Mouse (Mus musculus) lung, adult 2 months (tissue): ENCODE results near the gene Gba2. TPM values are rescaled to one million over a fixed set of nuclear protein-coding genes. Genes with fewer than 3 reads are reported as not detected.
"Not testable (repeated sequence)": the region's sequence is repeated elsewhere in the genome, so short reads cannot be mapped to it uniquely, and the experiment has no call there.

Experiments used
- DNase-seq: peaks from one replicate; pipeline ENCODE4 v3.0.0; 2022
- H3K4me1 ChIP-seq: fragments of 200-500 bp; 2 replicates; pipeline ENCODE4 v1.6.1; 2011; ENCODE audit warnings: low read length; ENCODE audit not compliant: control insufficient read depth, insufficient read depth
- H3K4me3 ChIP-seq: fragments of 200-500 bp; replicated peaks from 2 replicates; pipeline ENCODE3; 2011; ENCODE audit warnings: low read depth, mild to moderate bottlenecking, control low read depth, low read length; ENCODE audit errors: extremely low read depth
- CTCF ChIP-seq: fragments of 200-500 bp; IDR thresholded peaks from 2 replicates; pipeline ENCODE4 v1.5.1; 2011; ENCODE audit warnings: mild to moderate bottlenecking, low read length, control low read depth; ENCODE audit not compliant: insufficient read depth
- POLR2A ChIP-seq: fragments of 200-500 bp; IDR thresholded peaks from 2 replicates; pipeline ENCODE4 v1.6.1; 2011; ENCODE audit warnings: low read depth, mild to moderate bottlenecking, control low read depth, low read length, borderline replicate concordance; ENCODE audit errors: extremely low read depth
- whole genome bisulfite sequencing: fragments of 180-500 bp; shearing (Covaris S2); methylation state at CpG from one replicate; pipeline ENCODE4 v1.1.7; 2018; 5-methylcytosine and 5-hydroxymethylcytosine counted together
- polyA plus RNA-seq: library from polyadenylated mRNA; depleted of rRNA; stranded (reverse); fragments of >200 nt; gene quantifications from 2 replicates; pipeline ENCODE4 v1.2.3, GENCODE M21; 2012

The Gba2 gene
- polyA plus RNA-seq, 1 experiment, result 26.0 TPM

DNA sequence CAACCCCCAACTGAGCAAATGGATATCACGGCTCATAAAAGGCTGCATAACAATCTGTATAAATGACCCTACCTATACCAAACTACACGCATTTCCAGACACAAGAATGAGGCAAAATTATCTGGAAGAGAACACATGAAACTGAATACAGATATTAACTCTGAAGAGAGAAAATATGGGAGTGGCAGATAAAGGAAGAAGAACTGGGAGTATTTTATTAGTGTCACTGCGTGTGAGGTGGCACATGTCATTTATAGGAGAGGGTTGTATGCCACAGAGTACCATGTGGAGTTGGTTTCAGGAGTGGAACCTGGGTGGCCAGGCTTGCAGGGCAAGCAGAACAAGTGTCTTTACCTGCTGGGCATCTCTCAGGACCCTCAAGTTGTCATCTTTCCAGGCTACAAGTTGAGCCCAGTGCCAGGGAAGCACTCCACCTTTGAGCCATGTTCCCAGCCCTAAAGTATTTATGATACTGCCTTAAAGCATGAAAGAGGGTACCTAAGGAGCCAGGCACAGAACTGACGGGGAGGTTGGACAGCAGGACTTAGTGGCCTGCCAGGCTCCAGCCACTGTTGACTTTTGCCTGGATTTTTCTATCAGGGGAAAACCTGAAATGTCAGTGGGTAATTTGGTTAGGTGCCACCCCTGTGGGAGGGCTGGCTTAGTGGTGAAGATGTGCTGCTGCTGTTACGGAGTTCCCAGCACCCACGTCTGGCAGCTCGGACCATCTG, 20.1 kb upstream of the Gba2 start:
- no peak for DNase-seq
- WGBS, result 72% methylated on average over 7 of the region's 7 CpGs

DNA sequence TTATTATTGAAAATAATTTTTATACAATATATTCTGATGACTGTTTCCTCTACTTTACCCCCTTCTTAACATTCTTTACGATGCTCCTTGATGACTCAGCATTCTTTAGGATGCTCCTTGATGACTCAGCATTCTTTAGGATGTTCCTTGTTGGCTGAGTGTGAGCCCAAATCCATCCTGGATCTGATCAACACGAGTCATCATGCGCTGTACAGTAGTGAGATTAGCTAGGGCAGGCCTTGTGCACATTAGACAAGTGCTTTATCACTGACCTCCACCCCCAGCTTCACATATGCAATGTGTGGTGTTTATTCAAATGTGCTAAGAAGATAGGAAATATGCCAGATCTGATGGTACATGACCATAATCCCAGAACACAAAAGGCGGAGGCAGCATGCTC, 19.5 kb upstream of the Gba2 start:
- TF ChIP-seq CTCF, result no peak
- no peak for TF ChIP-seq POLR2A
- no peak for DNase-seq
- 72% methylated on average over 4 of the region's 4 CpGs for WGBS
- Histone ChIP-seq H3K4me1 (no peaks in the 10 kb centered on the region), H3K4me3 (no peak overlapping the region)

More for the DNA sequence above, 20.1 kb upstream of the Gba2 start:
- Histone ChIP-seq H3K4me3 (no peak overlapping the region), H3K4me1 (no peaks in the 10 kb centered on the region)
- TF ChIP-seq CTCF (no peak), POLR2A (no peak)

DNA sequence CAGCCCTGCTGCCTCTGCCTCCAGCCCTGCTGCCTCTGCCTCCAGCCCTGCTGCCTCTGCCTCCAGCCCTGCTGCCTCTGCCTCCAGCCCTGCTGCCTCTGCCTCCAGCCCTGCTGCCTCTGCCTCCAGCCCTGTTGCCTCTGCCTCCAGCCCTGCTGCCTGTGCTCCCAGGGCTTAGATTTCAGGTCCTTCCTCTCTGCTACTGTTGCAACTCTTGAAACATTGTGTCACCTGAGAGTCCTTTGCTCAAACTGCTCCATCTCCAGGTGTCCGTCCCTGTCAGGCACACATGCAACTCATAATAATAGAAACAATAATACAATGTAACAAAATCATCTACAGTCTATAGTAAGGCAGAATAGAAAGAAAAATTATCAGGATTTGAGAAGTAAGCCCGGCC, 17.9 kb upstream of the Gba2 start:
- H3K4me3 ChIP-seq, H3K4me1 ChIP-seq, DNase-seq: not testable (repeated sequence)
- 80% methylated on average over 2 of the region's 2 CpGs for WGBS

DNA sequence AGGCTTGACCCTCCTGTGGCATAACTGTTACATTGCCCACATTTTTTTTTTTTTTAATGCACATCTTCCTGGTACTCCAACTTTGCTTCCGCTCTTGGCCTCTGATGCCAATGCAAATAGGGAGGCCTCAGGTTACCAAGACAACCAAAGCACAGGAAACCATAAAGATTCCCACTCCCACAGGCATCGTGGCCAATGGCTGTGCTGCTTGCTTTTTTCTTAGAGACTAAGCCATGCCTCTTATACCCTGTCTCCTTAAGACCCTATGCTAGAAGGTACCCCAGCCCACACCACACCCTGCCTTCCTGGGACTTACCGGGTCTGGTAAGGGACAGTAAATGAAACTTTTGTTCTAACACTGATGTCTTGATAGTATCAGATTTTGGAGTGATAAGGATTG, 14.8 kb upstream of the Gba2 start:
- Histone ChIP-seq H3K4me3 (no peak overlapping the region), H3K4me1 (no peaks in the 10 kb centered on the region)
- no peak for TF ChIP-seq POLR2A
- TF ChIP-seq CTCF, result no peak
- WGBS, result 51% methylated on average over 3 of the region's 3 CpGs
- DNase-seq, result no peak

DNA sequence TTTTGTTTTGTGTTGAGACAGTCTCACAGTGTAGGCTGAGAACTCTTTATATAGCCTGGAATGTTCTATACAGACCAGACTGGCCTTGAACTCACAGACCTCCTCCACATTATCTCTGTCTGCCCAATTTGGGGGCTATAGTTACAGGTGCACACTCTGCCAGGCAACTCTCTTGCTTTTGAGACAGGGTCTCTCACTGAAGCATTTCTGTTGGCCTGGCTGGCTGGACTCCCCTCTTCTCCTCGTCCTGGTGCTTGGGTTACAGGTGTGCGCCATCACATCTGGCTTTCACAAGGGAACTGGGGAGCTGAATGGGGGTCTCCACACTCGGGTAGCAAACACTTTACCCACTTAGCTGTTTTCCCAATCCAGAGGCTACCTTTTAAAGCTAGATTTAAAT, 13.3 kb upstream of the Gba2 start:
- Histone ChIP-seq H3K4me1 (peaks cover 5% of the 10 kb centered on the region; the same call in 1 of the 2 replicates), H3K4me3 (no peak overlapping the region)
- DNase-seq, result no peak
- TF ChIP-seq CTCF (no peak), POLR2A (no peak)
- 74% methylated on average over 3 of the region's 3 CpGs for WGBS

DNA sequence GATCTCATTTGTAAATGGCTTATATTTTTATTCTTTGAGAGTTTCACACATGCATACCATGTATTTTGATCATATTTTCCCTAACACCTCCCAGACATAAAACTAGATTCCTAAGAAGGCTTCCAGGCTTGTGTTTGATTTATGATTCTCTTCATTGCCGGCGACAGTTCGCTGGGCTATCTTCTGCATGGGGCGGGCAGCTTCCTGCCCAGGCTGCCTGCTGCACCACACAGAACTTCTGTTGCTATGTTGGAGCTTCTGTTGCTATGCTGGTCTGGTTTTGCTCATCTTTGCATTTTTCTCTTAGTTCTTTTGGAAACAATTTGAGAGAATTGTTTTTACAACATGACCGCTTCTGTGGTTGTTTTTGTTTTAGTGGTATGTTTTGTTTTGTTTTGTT, 12.9 kb upstream of the Gba2 start:
- 27% methylated on average over 5 of the region's 5 CpGs for WGBS
- DNase-seq, result no peak
- TF ChIP-seq POLR2A (no peak), CTCF (no peak)

DNA sequence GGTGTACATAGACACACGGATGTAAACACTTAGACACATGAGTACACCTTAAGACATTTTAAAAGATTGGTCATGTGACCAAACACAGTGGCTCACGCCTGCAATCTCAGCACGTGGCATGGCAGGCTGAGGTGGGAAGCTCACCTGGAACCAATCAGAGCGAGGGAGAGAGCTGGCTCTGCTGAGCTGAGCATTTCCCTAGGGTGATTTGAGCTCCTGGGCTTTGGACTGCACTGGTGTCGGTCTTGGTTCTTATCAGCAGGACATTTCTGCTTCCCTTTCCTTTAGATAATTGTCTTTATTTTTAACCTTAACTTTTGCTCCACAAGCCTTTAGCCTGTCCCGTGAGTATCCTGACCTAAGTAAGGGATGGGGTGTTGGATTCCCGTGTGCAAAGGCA, 9.0 kb upstream of the Gba2 start:
- Histone ChIP-seq H3K4me3 (no peak overlapping the region), H3K4me1 (peaks cover 13% of the 10 kb centered on the region)
- TF ChIP-seq CTCF, result no peak
- TF ChIP-seq POLR2A, result no peak
- no peak for DNase-seq
- 23% methylated on average over 7 of the region's 7 CpGs for WGBS

More for the DNA sequence above, 12.9 kb upstream of the Gba2 start:
- Histone ChIP-seq H3K4me1 (peaks cover 7% of the 10 kb centered on the region; the same call in 1 of the 2 replicates), H3K4me3 (no peak overlapping the region)

DNA sequence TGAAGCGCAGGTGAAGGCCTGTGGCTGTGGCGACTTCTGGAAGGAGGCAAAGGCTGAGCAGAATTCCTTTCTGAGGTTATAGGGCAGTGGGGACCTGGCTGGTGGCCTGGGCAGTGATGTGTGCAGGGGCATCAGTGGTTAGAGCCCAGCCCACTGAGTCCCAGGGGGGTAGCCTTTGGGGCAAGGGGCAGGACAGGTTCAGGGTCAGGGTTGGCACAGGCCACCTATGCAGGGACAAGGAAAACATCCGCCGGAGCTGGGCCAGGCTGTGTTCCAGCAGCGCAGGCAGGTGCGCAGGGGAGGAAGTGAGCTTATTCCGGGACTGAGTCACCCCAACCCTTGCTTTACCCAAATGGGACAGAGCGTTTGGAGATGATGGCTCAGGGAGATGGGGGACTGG, 7.7 kb upstream of the Gba2 start:
- DNase-seq, result no peak
- WGBS, result 56% methylated on average over 8 of the region's 8 CpGs
- no peak overlapping the region for H3K4me3 ChIP-seq
- TF ChIP-seq POLR2A (0 out of 2 replicates have a peak, but pooled peaks have one; percentile 24), CTCF (no peak)
- peaks cover 13% of the 10 kb centered on the region for H3K4me1 ChIP-seq

DNA sequence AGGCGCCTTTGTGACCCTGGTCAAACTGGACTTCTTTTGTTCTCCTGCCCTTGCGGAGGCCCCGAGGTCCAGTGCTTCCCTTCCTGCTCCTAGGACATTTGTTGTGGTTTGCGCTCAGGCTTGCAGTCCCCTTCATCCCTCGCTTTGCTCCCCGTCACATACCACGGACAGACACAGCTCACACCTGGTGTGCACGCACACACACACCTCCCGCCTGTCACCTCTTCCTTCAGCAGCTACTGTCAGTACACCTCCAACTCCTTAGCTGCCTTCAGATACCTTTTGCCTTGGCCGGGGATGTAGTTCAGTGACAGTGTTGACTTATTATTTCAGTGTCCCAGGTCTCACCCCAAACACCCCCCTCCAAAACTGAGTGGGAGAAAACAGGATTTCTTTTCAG, 7.0 kb upstream of the Gba2 start:
- peaks cover 13% of the 10 kb centered on the region for H3K4me1 ChIP-seq
- WGBS, result 62% methylated on average over 10 of the region's 10 CpGs
- no peak for DNase-seq
- H3K4me3 ChIP-seq, result no peak overlapping the region
- TF ChIP-seq CTCF (no peak), POLR2A (no peak)
